ENCODE assay signal across 1 mouse cellular context in the genomic region with DNA sequence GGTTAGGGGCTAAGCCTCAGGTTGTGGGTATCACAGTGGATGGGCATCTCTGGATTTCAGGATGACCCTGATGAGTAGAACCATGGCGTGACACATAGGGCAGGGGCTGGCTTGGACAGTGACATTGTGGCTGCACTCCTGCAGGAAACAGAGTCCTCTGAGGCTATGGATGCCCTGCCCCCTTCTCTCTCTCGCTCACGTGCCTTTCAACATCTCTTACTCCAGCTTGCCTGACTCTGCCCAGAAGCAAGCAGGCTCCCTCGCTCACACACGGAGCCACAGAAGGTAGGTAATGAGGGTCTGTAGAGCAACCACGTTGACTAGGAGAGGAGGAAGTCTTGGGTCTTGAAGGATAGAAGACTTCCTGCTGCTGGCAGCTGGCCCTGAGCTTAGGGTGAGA.
TF ChIP-seq lines count a peak whose summit lies in the region.

No protein-coding gene starts in this region.

TF ChIP-seq in CH12.LX, 34 proteins besides CTCF, POLR2A, EP300 and RAD21:
- no peak for TF ChIP-seq GABPA (IDR thresholded peaks at IDR 0.05; ENCODE audit: insufficient replicate concordance, low read depth, low read length)
- no peak for TF ChIP-seq USF2 (conservative IDR thresholded peaks at IDR 0.05; ENCODE audit: low read depth, low read length)
- no peak for TF ChIP-seq POLR2AphosphoS2 (IDR thresholded peaks at IDR 0.05; ENCODE audit: low read depth, low read length)
- TF ChIP-seq USF1 (IDR thresholded peaks at IDR 0.05; ENCODE audit: low read depth, low read length): no peak
- TF ChIP-seq BHLHE40 (IDR thresholded peaks at IDR 0.05; ENCODE audit: low read depth, low read length): peak; percentile 55
TF ChIP-seq in CH12.LX: peak in this region for 1.
